Mouse (Mus musculus) testis, adult 2 months (tissue): Measurements from ENCODE around the gene Sspn. TPM values are rescaled to one million over a fixed set of nuclear protein-coding genes. Genes with fewer than 3 reads are reported as not detected.

Source experiments
- H3K27ac ChIP-seq: fragments of 200-500 bp; 2 replicates; pipeline ENCODE4 v1.5.1; 2012; ENCODE audit warnings: low read depth, low read length; ENCODE audit not compliant: control insufficient read depth, insufficient read depth
- H3K27me3 ChIP-seq: fragments of 200-500 bp; 2 replicates; pipeline ENCODE4 v1.6.1; 2012; ENCODE audit warnings: mild to moderate bottlenecking, low read length, moderate library complexity; ENCODE audit not compliant: control insufficient read depth, insufficient read depth
- H3K36me3 ChIP-seq: fragments of 200-500 bp; 2 replicates; pipeline ENCODE4 v1.6.1; 2012; ENCODE audit warnings: mild to moderate bottlenecking, low read length; ENCODE audit not compliant: control insufficient read depth, insufficient read depth
- H3K4me1 ChIP-seq: fragments of 200-500 bp; 2 replicates; pipeline ENCODE4 v1.6.1; 2012; ENCODE audit warnings: low read length; ENCODE audit not compliant: control insufficient read depth, insufficient read depth
- H3K4me3 ChIP-seq: fragments of 200-500 bp; 2 replicates; pipeline ENCODE4 v1.5.1; 2012; ENCODE audit warnings: low read depth, mild to moderate bottlenecking, low read length, moderate library complexity, mixed read lengths; ENCODE audit not compliant: control insufficient read depth
- CTCF ChIP-seq: fragments of 200-500 bp; IDR thresholded peaks from 2 replicates; pipeline ENCODE4 v1.5.1; 2012; ENCODE audit warnings: low read depth, mild to moderate bottlenecking, inconsistent platforms, low read length, moderate library complexity; ENCODE audit not compliant: control insufficient read depth, insufficient read depth, insufficient replicate concordance
- POLR2A ChIP-seq: fragments of 200-500 bp; IDR thresholded peaks from 2 replicates; pipeline ENCODE4 v1.6.1; 2012; ENCODE audit warnings: low read depth, mild to moderate bottlenecking, inconsistent platforms, low read length, moderate library complexity; ENCODE audit not compliant: control insufficient read depth
- polyA plus RNA-seq: library from polyadenylated mRNA; depleted of rRNA; stranded (reverse); fragments of >200 nt; gene quantifications from 2 replicates; pipeline ENCODE4 v1.2.3, GENCODE M21; 2012

Gene Sspn
- polyA plus RNA-seq, 1 experiment = 1.0 TPM

- no peak for TF ChIP-seq CTCF
- no peak for TF ChIP-seq POLR2A
These were observed 36.9 kb downstream of the Sspn start for GRCm38 (mm10) chr6:145968301-145968818.

GRCm38 (mm10) chr6:145968821-145969220 is 37.4 kb downstream of the Sspn start:
- Histone ChIP-seq H3K4me3 (no peak overlapping the region), H3K27me3 (no peaks in the 10 kb centered on the region), H3K4me1 (peaks cover 4% of the 10 kb centered on the region; the same call in 1 of the 2 replicates), H3K27ac (0 out of 2 replicates have a peak overlapping the region, but pooled peaks have one; percentile 32), H3K36me3 (no peaks in the 10 kb centered on the region)
- no peak for TF ChIP-seq CTCF
- TF ChIP-seq POLR2A = no peak

More at GRCm38 (mm10) chr6:145968301-145968818, 36.9 kb downstream of the Sspn start:
- Histone ChIP-seq H3K4me3 (no peak overlapping the region), H3K27ac (0 out of 2 replicates have a peak overlapping the region, but pooled peaks have one; percentile 32), H3K27me3 (no peaks in the 10 kb centered on the region), H3K36me3 (no peaks in the 10 kb centered on the region), H3K4me1 (peaks cover 4% of the 10 kb centered on the region; the same call in 1 of the 2 replicates)

GRCm38 (mm10) chr6:145969572-145969971 is 38.1 kb downstream of the Sspn start:
- TF ChIP-seq CTCF (peak; percentile 63; the same call in 1 of the 2 replicates), POLR2A (no peak)
- peaks cover 4% of the 10 kb centered on the region; the same call in 1 of the 2 replicates for H3K4me1 ChIP-seq
- H3K36me3 ChIP-seq = no peaks in the 10 kb centered on the region
- H3K27me3 ChIP-seq = no peaks in the 10 kb centered on the region
- H3K4me3 ChIP-seq = no peak overlapping the region
- no peak overlapping the region for H3K27ac ChIP-seq

GRCm38 (mm10) chr6:145972107-145972506 is 40.7 kb downstream of the Sspn start:
- H3K27me3 ChIP-seq = no peaks in the 10 kb centered on the region
- TF ChIP-seq CTCF = no peak
- TF ChIP-seq POLR2A = no peak
- peak overlapping the region; percentile 39; the same call in 1 of the 2 replicates for H3K27ac ChIP-seq
- peaks cover 4% of the 10 kb centered on the region; the same call in 1 of the 2 replicates for H3K4me1 ChIP-seq
- no peaks in the 10 kb centered on the region for H3K36me3 ChIP-seq
- peak overlapping the region; percentile 25; the same call in 1 of the 2 replicates for H3K4me3 ChIP-seq

- TF ChIP-seq POLR2A (no peak), CTCF (no peak)
- H3K4me1 ChIP-seq = peaks cover 4% of the 10 kb centered on the region; the same call in 1 of the 2 replicates
- H3K36me3 ChIP-seq = no peaks in the 10 kb centered on the region
- no peaks in the 10 kb centered on the region for H3K27me3 ChIP-seq
- H3K4me3 ChIP-seq = no peak overlapping the region
- H3K27ac ChIP-seq = no peak overlapping the region
These were observed 41.4 kb downstream of the Sspn start for GRCm38 (mm10) chr6:145972836-145973235.

GRCm38 (mm10) chr6:145973356-145973755 is 41.9 kb downstream of the Sspn start:
- H3K27me3 ChIP-seq = no peaks in the 10 kb centered on the region
- no peak for TF ChIP-seq CTCF
- no peak for TF ChIP-seq POLR2A
- peaks cover 4% of the 10 kb centered on the region; the same call in 1 of the 2 replicates for H3K4me1 ChIP-seq
- no peaks in the 10 kb centered on the region for H3K36me3 ChIP-seq
- H3K27ac ChIP-seq = no peak overlapping the region
- no peak overlapping the region for H3K4me3 ChIP-seq

- Histone ChIP-seq H3K27me3 (no peaks in the 10 kb centered on the region), H3K4me3 (no peak overlapping the region), H3K27ac (no peak overlapping the region), H3K36me3 (no peaks in the 10 kb centered on the region), H3K4me1 (peaks cover 2% of the 10 kb centered on the region; the same call in 1 of the 2 replicates)
- no peak for TF ChIP-seq POLR2A
- no peak for TF ChIP-seq CTCF
These were observed 43.3 kb downstream of the Sspn start for GRCm38 (mm10) chr6:145974766-145975165.

- H3K27me3 ChIP-seq = no peaks in the 10 kb centered on the region
- peaks cover 2% of the 10 kb centered on the region; the same call in 1 of the 2 replicates for H3K4me1 ChIP-seq
- no peak overlapping the region for H3K27ac ChIP-seq
- H3K36me3 ChIP-seq = no peaks in the 10 kb centered on the region
- no peak overlapping the region for H3K4me3 ChIP-seq
- no peak for TF ChIP-seq CTCF
- no peak for TF ChIP-seq POLR2A
These were observed 45.9 kb downstream of the Sspn start for GRCm38 (mm10) chr6:145977344-145977743.
